ENCODE assay signal across 8 mouse cellular contexts in genomic region chr17:29022230-29022819, GRCm38 (mm10). TPM values are rescaled to one million over a fixed set of nuclear protein-coding genes. Genes with fewer than 3 reads are reported as not detected.
DNase-seq lines count a peak whose midpoint lies in the region; ATAC-seq and TF ChIP-seq lines count a peak whose summit lies in the region.

No protein-coding gene starts in this region.

- 24% methylated on average over 15 of the region's 15 CpGs for WGBS in lung, adult 2 months
- 27% methylated on average over 15 of the region's 15 CpGs for WGBS in lung, postnatal 0 days

- no peak for TF ChIP-seq EP300 in lung, postnatal 0 days (IDR thresholded peaks at IDR 0.05)

- ATAC-seq in hematopoietic stem cell, adult 5-6 weeks (replicated peaks in 1 of 2; ENCODE audit: insufficient read depth in 1 of 2, low FRiP score in 2 of 2, low TSS enrichment in 1 of 2, low read depth in 1 of 2, poor library complexity in 2 of 2, severe bottlenecking in 2 of 2): peak; percentile 72 to 77
- peak; percentile 45; the same call in 1 of the 2 replicates for ATAC-seq in lung, postnatal 0 days

- H3K9me3 ChIP-seq in lung, postnatal 0 days (ENCODE audit: low read length): no peaks in the 10 kb centered on the region

- no peak overlapping the region for H3K27ac ChIP-seq in lung, postnatal 0 days (ENCODE audit: low read length)

- H3K27me3 ChIP-seq in lung, postnatal 0 days (replicated peaks; ENCODE audit: insufficient read depth, low read length): no peaks in the 10 kb centered on the region

- peak; percentile 73 for TF ChIP-seq CTCF in lung, adult 2 months (IDR thresholded peaks at IDR 0.05; ENCODE audit: insufficient read depth, low read length)
- peak; percentile 70 for TF ChIP-seq CTCF in brain, embryonic 14.5 days (IDR thresholded peaks at IDR 0.05; ENCODE audit: borderline replicate concordance, extremely low read depth, insufficient read depth, insufficient read length)
- peak; percentile 78 for TF ChIP-seq CTCF in lung, postnatal 0 days (IDR thresholded peaks at IDR 0.05)

- TF ChIP-seq POLR2A in lung, adult 2 months (IDR thresholded peaks at IDR 0.05; ENCODE audit: borderline replicate concordance, extremely low read depth, low read depth, low read length): no peak
- TF ChIP-seq POLR2A in brain, embryonic 14.5 days (IDR thresholded peaks at IDR 0.05; ENCODE audit: borderline replicate concordance, extremely low read depth, insufficient read depth, insufficient read length, poor library complexity, severe bottlenecking): no peak

- no peak for DNase-seq in lung, adult 2 months
- no peak for DNase-seq in lung, adult 18-20 months
- DNase-seq in brain, embryonic 14.5 days (ENCODE audit: low read depth): peak; percentile 42
- DNase-seq in lung, postnatal 0 days (ENCODE audit: low spot score): peak; percentile 63
- DNase-seq in cerebellum, adult 11-12 months: no peak
- DNase-seq in cerebellum, adult 11 months: no peak
- DNase-seq in MN1 (ENCODE audit: low spot score): no peak

- no peak overlapping the region for H3K9ac ChIP-seq in lung, postnatal 0 days (replicated peaks; ENCODE audit: low read depth)

- no peaks in the 10 kb centered on the region for H3K36me3 ChIP-seq in lung, postnatal 0 days (ENCODE audit: insufficient read depth, low read length)

- no peak overlapping the region for H3K4me2 ChIP-seq in lung, postnatal 0 days (replicated peaks; ENCODE audit: low read depth, low read length)

- no peak overlapping the region for H3K4me3 ChIP-seq in lung, adult 2 months (replicated peaks; ENCODE audit: extremely low read depth, low read depth, low read length)
- no peak overlapping the region; the same call in 1 of the 2 replicates for H3K4me3 ChIP-seq in lung, postnatal 0 days (ENCODE audit: low read depth, low read length)

- no peaks in the 10 kb centered on the region for H3K4me1 ChIP-seq in lung, adult 2 months (ENCODE audit: control insufficient read depth, insufficient read depth, low read length)
- H3K4me1 ChIP-seq in lung, postnatal 0 days (ENCODE audit: insufficient read depth, low read depth, low read length): no peaks in the 10 kb centered on the region

RNA-seq across cellular contexts. Expression of gene Srsf3, which starts 10.1 kb away (rescaled TPM):
- polyA plus RNA-seq in lung, adult 2 months (2012; rRNA removed): 159 and 168 TPM in 2 replicates
- polyA plus RNA-seq in brain, embryonic 14.5 days (2012; rRNA removed): 330 and 391 TPM in 2 replicates
- total RNA-seq in hematopoietic stem cell, adult 5-6 weeks (2017): 716 and 982 TPM in 2 replicates
- polyA plus RNA-seq in lung, postnatal 0 days (2015; fragmentation: Nextera tagmentation; extraction: Ambion mirVana): 229 and 238 TPM in 2 replicates

RNA-seq across cellular contexts. Expression of gene Stk38, which starts 14.5 kb away (rescaled TPM):
- polyA plus RNA-seq in lung, adult 2 months (2012; rRNA removed): 105 and 111 TPM in 2 replicates
- 107 and 125 TPM in 2 replicates for polyA plus RNA-seq in brain, embryonic 14.5 days (2012; rRNA removed)
- 100 and 102 TPM in 2 replicates for total RNA-seq in hematopoietic stem cell, adult 5-6 weeks (2017)
- polyA plus RNA-seq in lung, postnatal 0 days (2015; fragmentation: Nextera tagmentation; extraction: Ambion mirVana): 60.3 and 61.1 TPM in 2 replicates

Comparison
In these comparisons a context has a peak if more than half of its experiments do, and no peak if none do; other contexts are left out.
1. DNase-seq: peak in brain, embryonic 14.5 days (single experiment) and lung, postnatal 0 days (single experiment); none in lung, adult 2 months (single experiment), lung, adult 18-20 months (0 of 2), cerebellum, adult 11-12 months (single experiment), cerebellum, adult 11 months (single experiment) and MN1 (single experiment).
2. Peak in every context shown above with its lines, with median percentiles within 50 percentile points of each other: CTCF ChIP-seq.